Mouse (Mus musculus) liver, adult 2 months (tissue): ENCODE data around the gene Patz1.

Source experiments
- CTCF ChIP-seq: fragments of 200-500 bp; IDR thresholded peaks from 2 replicates; pipeline ENCODE4 v1.5.1; 2011; ENCODE audit warnings: low read depth, low read length, control low read depth
- POLR2A ChIP-seq: fragments of 200-500 bp; IDR thresholded peaks from 2 replicates; pipeline ENCODE4 v1.6.1; 2011; ENCODE audit warnings: low read length, control low read depth; ENCODE audit not compliant: insufficient read depth; ENCODE audit errors: extremely low read depth

DNA sequence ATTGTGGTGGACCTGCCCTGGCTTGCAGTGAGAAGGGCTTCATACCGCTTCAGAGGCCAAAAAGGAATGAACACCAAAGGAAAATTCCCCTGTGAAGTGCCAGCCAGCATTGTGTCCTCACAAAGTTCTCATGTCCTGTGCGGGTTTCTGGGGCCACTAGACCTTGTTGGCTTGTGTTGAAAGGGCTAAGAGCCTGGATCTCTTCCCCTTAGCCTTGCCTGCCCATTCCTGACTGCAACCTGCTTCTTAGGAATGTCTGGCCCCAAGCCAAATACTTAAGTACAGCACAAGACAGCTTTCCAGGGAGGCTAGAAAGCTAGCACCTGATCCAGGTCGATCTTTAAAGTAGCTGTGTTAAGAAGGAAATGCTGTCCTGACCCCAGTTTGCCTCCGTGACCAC is 14.1 kb downstream of the Patz1 start:
- TF ChIP-seq CTCF = no peak
- no peak for TF ChIP-seq POLR2A
